Mouse (Mus musculus): ENCODE measurements at regions not wholly inside any gene's neighbourhood (a gene's known extent, or its start where the extent isn't known, plus 50 kb on each side); places are given as distances from the start of the nearest gene placed in this dataset.

GRCm38 (mm10) chr13:31326269-31326851 is 229.6 kb upstream of the Foxq1 start:
- H3K36me3 ChIP-seq, result no peaks in the 10 kb centered on the region
- H3K4me2 ChIP-seq (replicated peaks), result no peak overlapping the region
- H3K4me3 ChIP-seq (replicated peaks), result no peak overlapping the region
- H3K9me3 ChIP-seq, result no peaks in the 10 kb centered on the region
- 16% methylated on average over 12 of the region's 12 CpGs for WGBS
- H3K9ac ChIP-seq, result no peak overlapping the region
- peaks cover 2% of the 10 kb centered on the region; the same call in 1 of the 2 replicates for H3K27me3 ChIP-seq (replicated peaks)
- peaks cover 4% of the 10 kb centered on the region; the same call in 1 of the 2 replicates for H3K4me1 ChIP-seq (replicated peaks)
- peak; percentile 84 for ATAC-seq
- no peak overlapping the region for H3K27ac ChIP-seq

- 55% methylated on average over 7 of the region's 7 CpGs for WGBS
- no peaks in the 10 kb centered on the region for H3K36me3 ChIP-seq
- H3K9ac ChIP-seq, result no peak overlapping the region
- peaks cover 4% of the 10 kb centered on the region; the same call in 1 of the 2 replicates for H3K4me1 ChIP-seq (replicated peaks)
- peak; percentile 27 for ATAC-seq
- no peak overlapping the region for H3K27ac ChIP-seq
- H3K4me3 ChIP-seq (replicated peaks), result no peak overlapping the region
- H3K27me3 ChIP-seq (replicated peaks), result no peaks in the 10 kb centered on the region; the same call in 1 of the 2 replicates
- H3K9me3 ChIP-seq, result no peaks in the 10 kb centered on the region
- no peak overlapping the region for H3K4me2 ChIP-seq (replicated peaks)
Measured at GRCm38 (mm10) chr13:31327511-31327951, 228.4 kb upstream of the Foxq1 start.

- Histone ChIP-seq H3K4me2 (replicated peaks) (no peak overlapping the region), H3K36me3 (no peaks in the 10 kb centered on the region), H3K9ac (no peak overlapping the region), H3K27me3 (replicated peaks) (no peaks in the 10 kb centered on the region; the same call in 1 of the 2 replicates), H3K4me3 (replicated peaks) (no peak overlapping the region), H3K4me1 (replicated peaks) (peaks cover 4% of the 10 kb centered on the region; the same call in 1 of the 2 replicates), H3K9me3 (no peaks in the 10 kb centered on the region), H3K27ac (no peak overlapping the region)
- ATAC-seq, result no peak
- 70% methylated on average over 8 of the region's 8 CpGs for WGBS
Measured at GRCm38 (mm10) chr13:31328756-31329155, 227.2 kb upstream of the Foxq1 start.

GRCm38 (mm10) chr13:31330731-31331130 is 225.2 kb upstream of the Foxq1 start:
- Histone ChIP-seq H3K27ac (no peak overlapping the region), H3K36me3 (no peaks in the 10 kb centered on the region), H3K4me3 (replicated peaks) (no peak overlapping the region), H3K4me1 (replicated peaks) (peaks cover 4% of the 10 kb centered on the region; the same call in 1 of the 2 replicates), H3K4me2 (replicated peaks) (no peak overlapping the region), H3K9ac (no peak overlapping the region), H3K27me3 (replicated peaks) (no peaks in the 10 kb centered on the region; the same call in 1 of the 2 replicates), H3K9me3 (no peaks in the 10 kb centered on the region)
- no peak for ATAC-seq
- 82% methylated on average over 5 of the region's 5 CpGs for WGBS

- H3K4me2 ChIP-seq (replicated peaks), result no peak overlapping the region
- H3K36me3 ChIP-seq, result no peaks in the 10 kb centered on the region
- ATAC-seq, result no peak
- no peak overlapping the region for H3K27ac ChIP-seq
- no peak overlapping the region for H3K4me3 ChIP-seq (replicated peaks)
- H3K27me3 ChIP-seq (replicated peaks), result no peaks in the 10 kb centered on the region
- no peaks in the 10 kb centered on the region for H3K4me1 ChIP-seq (replicated peaks)
- no peak overlapping the region for H3K9ac ChIP-seq
- H3K9me3 ChIP-seq, result no peaks in the 10 kb centered on the region
- 81% methylated on average over 3 of the region's 3 CpGs for WGBS
Measured at GRCm38 (mm10) chr13:31334981-31335380, 221.0 kb upstream of the Foxq1 start.

GRCm38 (mm10) chr13:31337631-31338030 is 218.3 kb upstream of the Foxq1 start:
- WGBS, result 32% methylated on average over 6 of the region's 6 CpGs

GRCm38 (mm10) chr13:31339386-31339785 is 216.5 kb upstream of the Foxq1 start:
- Histone ChIP-seq H3K9ac (no peak overlapping the region), H3K36me3 (no peaks in the 10 kb centered on the region), H3K27ac (no peak overlapping the region), H3K4me1 (replicated peaks) (no peaks in the 10 kb centered on the region), H3K27me3 (replicated peaks) (no peaks in the 10 kb centered on the region), H3K9me3 (no peaks in the 10 kb centered on the region), H3K4me2 (replicated peaks) (no peak overlapping the region), H3K4me3 (replicated peaks) (no peak overlapping the region)
- no peak for ATAC-seq
- WGBS, result 82% methylated on average over 7 of the region's 7 CpGs

More at GRCm38 (mm10) chr13:31337631-31338030, 218.3 kb upstream of the Foxq1 start:
- Histone ChIP-seq H3K4me1 (replicated peaks) (no peaks in the 10 kb centered on the region), H3K27ac (no peak overlapping the region), H3K9me3 (no peaks in the 10 kb centered on the region), H3K4me2 (replicated peaks) (no peak overlapping the region), H3K4me3 (replicated peaks) (no peak overlapping the region), H3K36me3 (no peaks in the 10 kb centered on the region), H3K9ac (no peak overlapping the region), H3K27me3 (replicated peaks) (no peaks in the 10 kb centered on the region)
- no peak for ATAC-seq

- no peak overlapping the region for H3K9ac ChIP-seq
- WGBS, result 88% methylated on average over 2 of the region's 2 CpGs
- no peaks in the 10 kb centered on the region for H3K9me3 ChIP-seq
- no peak overlapping the region for H3K4me2 ChIP-seq (replicated peaks)
- no peak overlapping the region for H3K4me3 ChIP-seq (replicated peaks)
- H3K27ac ChIP-seq, result no peak overlapping the region
- H3K4me1 ChIP-seq (replicated peaks), result no peaks in the 10 kb centered on the region
- no peak for ATAC-seq
- H3K27me3 ChIP-seq (replicated peaks), result no peaks in the 10 kb centered on the region
- no peaks in the 10 kb centered on the region for H3K36me3 ChIP-seq
Measured at GRCm38 (mm10) chr13:31339901-31340300, 216.0 kb upstream of the Foxq1 start.

- Histone ChIP-seq H3K27ac (no peak overlapping the region), H3K4me1 (replicated peaks) (no peaks in the 10 kb centered on the region), H3K9me3 (no peaks in the 10 kb centered on the region), H3K36me3 (no peaks in the 10 kb centered on the region), H3K9ac (no peak overlapping the region), H3K27me3 (replicated peaks) (no peaks in the 10 kb centered on the region), H3K4me3 (replicated peaks) (no peak overlapping the region), H3K4me2 (replicated peaks) (no peak overlapping the region)
- 72% methylated on average over 7 of the region's 7 CpGs for WGBS
- ATAC-seq, result no peak; the same call in 1 of the 2 replicates
Measured at GRCm38 (mm10) chr13:31340363-31340948, 215.5 kb upstream of the Foxq1 start.

GRCm38 (mm10) chr13:31341282-31342100 is 214.4 kb upstream of the Foxq1 start:
- no peak overlapping the region for H3K4me2 ChIP-seq (replicated peaks)
- H3K36me3 ChIP-seq, result no peaks in the 10 kb centered on the region
- 69% methylated on average over 15 of the region's 15 CpGs for WGBS
- H3K27ac ChIP-seq, result no peak overlapping the region
- H3K4me3 ChIP-seq (replicated peaks), result no peak overlapping the region
- no peaks in the 10 kb centered on the region for H3K4me1 ChIP-seq (replicated peaks)
- H3K9me3 ChIP-seq, result no peaks in the 10 kb centered on the region
- no peaks in the 10 kb centered on the region for H3K27me3 ChIP-seq (replicated peaks)
- H3K9ac ChIP-seq, result no peak overlapping the region
- ATAC-seq, result no peak

GRCm38 (mm10) chr13:31346205-31346604 is 209.7 kb upstream of the Foxq1 start:
- WGBS, result 56% methylated on average over 1 of the region's 1 CpGs
- H3K36me3 ChIP-seq, result no peaks in the 10 kb centered on the region
- no peak overlapping the region for H3K27ac ChIP-seq
- no peaks in the 10 kb centered on the region for H3K4me1 ChIP-seq (replicated peaks)
- no peak overlapping the region for H3K9ac ChIP-seq
- H3K4me2 ChIP-seq (replicated peaks), result no peak overlapping the region
- H3K4me3 ChIP-seq (replicated peaks), result no peak overlapping the region
- no peak for ATAC-seq
- no peaks in the 10 kb centered on the region for H3K27me3 ChIP-seq (replicated peaks)
- no peaks in the 10 kb centered on the region for H3K9me3 ChIP-seq

- Histone ChIP-seq H3K4me1 (replicated peaks) (no peaks in the 10 kb centered on the region), H3K4me3 (replicated peaks) (no peak overlapping the region), H3K9ac (no peak overlapping the region), H3K27ac (no peak overlapping the region), H3K36me3 (no peaks in the 10 kb centered on the region), H3K9me3 (no peaks in the 10 kb centered on the region), H3K4me2 (replicated peaks) (no peak overlapping the region), H3K27me3 (replicated peaks) (no peaks in the 10 kb centered on the region)
- no peak for ATAC-seq
- WGBS, result 75% methylated on average over 2 of the region's 2 CpGs
Measured at GRCm38 (mm10) chr13:31347000-31347399, 208.9 kb upstream of the Foxq1 start.

Measured in intestine, embryonic 15.5 days (tissue).